Mouse (Mus musculus) midbrain, postnatal 0 days (tissue): Measurements from ENCODE around the gene Drp2. TPM values are rescaled to one million over a fixed set of nuclear protein-coding genes. Genes with fewer than 3 reads are reported as not detected.

Experiments
- ATAC-seq: fragments of 200-750 bp; cut with Nextera tagmentation; 2 replicates; pipeline ENCODE4 v1.8.0; 2017; ENCODE audit warnings: moderate number of reproducible peaks, mild to moderate bottlenecking, moderate TSS enrichment, moderate library complexity; ENCODE audit not compliant: low FRiP score
- DNase-seq: peaks from one replicate; pipeline ENCODE4 v3.0.0-alpha.2; 2015; ENCODE audit warnings: low spot score
- H3K27ac ChIP-seq: fragments of 300-500 bp; sonication (generic); 2 replicates; pipeline ENCODE4 v1.5.1; 2014; ENCODE audit warnings: low read depth, mild to moderate bottlenecking, low read length, mixed read lengths
- H3K27me3 ChIP-seq: fragments of 300-500 bp; sonication (generic); 2 replicates; pipeline ENCODE4 v1.6.1; 2014; ENCODE audit warnings: low read length, control low read depth, mixed read lengths; ENCODE audit not compliant: insufficient read depth
- H3K36me3 ChIP-seq: fragments of 300-500 bp; sonication (generic); 2 replicates; pipeline ENCODE4 v1.6.1; 2014; ENCODE audit warnings: low read length, control low read depth, mixed read lengths; ENCODE audit not compliant: insufficient read depth
- H3K4me1 ChIP-seq: fragments of 300-500 bp; sonication (generic); 2 replicates; pipeline ENCODE4 v1.6.1; 2014; ENCODE audit warnings: mild to moderate bottlenecking, control low read depth, antibody characterized with exemption, low read length, mixed read lengths; ENCODE audit not compliant: insufficient read depth
- H3K4me2 ChIP-seq: fragments of 300-500 bp; sonication (generic); 2 replicates; pipeline ENCODE4 v1.6.1; 2014; ENCODE audit warnings: low read depth, mild to moderate bottlenecking, low read length, mixed read lengths; ENCODE audit not compliant: poor library complexity, severe bottlenecking
- H3K4me3 ChIP-seq: fragments of 300-500 bp; sonication (generic); 2 replicates; pipeline ENCODE4 v1.5.1; 2014; ENCODE audit warnings: low read depth, mild to moderate bottlenecking, low read length, moderate library complexity
- H3K9ac ChIP-seq: fragments of 300-500 bp; sonication (generic); replicated peaks from 2 replicates; pipeline ENCODE4 v1.6.1; 2014; ENCODE audit warnings: mild to moderate bottlenecking, low read length, moderate library complexity, mixed read lengths; ENCODE audit not compliant: poor library complexity, severe bottlenecking
- H3K9me3 ChIP-seq: fragments of 300-500 bp; sonication (generic); 2 replicates; pipeline ENCODE4 v1.6.1; 2016; ENCODE audit warnings: low read length, control low read depth
- CTCF ChIP-seq: IDR thresholded peaks from 2 replicates; pipeline ENCODE4 v1.5.1; 2016; ENCODE audit warnings: antibody characterized with exemption, mild to moderate bottlenecking
- WGBS: fragments of 180-500 bp; shearing (Covaris S2); extraction: QIAGEN DNeasy Blood & Tissue Kit; methylation state at CpG from one replicate; pipeline ENCODE4 v1.1.7; 2014; 5-methylcytosine and 5-hydroxymethylcytosine counted together
- polyA plus RNA-seq: library from polyadenylated mRNA; unstranded; fragments of >200 nt; fragmentation: Nextera tagmentation; extraction: Ambion mirVana; gene quantifications from 2 replicates; pipeline ENCODE4 v1.2.1, GENCODE M21; 2015
- total RNA-seq: library from RNA; depleted of rRNA; stranded (reverse); fragments of >200 nt; gene quantifications from 2 replicates; pipeline ENCODE4 v1.2.3, GENCODE M21; 2014

Gene Drp2
- total and polyA plus RNA-seq, 2 experiments from 2014 or later: 9.5 to 37.2 TPM

DNA sequence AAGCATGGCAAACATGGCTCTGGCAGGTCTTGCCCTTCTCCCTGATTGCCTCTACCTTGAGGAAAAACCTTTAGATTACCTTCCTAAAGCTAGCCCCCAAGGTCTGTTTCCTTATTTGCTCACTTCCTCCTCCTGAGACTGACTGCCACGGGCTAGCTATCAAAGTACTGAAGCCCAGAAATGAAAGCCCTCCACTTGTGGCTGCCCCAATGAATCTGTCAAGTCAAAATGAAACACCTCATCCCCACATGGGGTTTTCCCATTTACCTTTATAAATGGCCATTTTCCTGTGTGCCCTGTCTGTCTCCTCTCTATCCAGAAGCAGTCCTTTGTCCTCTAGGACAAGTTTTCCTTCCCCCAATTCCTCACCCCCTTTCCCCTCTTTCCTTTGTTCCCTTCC is 30.2 kb upstream of the Drp2 start:
- H3K9me3 ChIP-seq: no peaks in the 10 kb centered on the region
- TF ChIP-seq CTCF: no peak
- H3K4me2 ChIP-seq: no peak overlapping the region
- no peaks in the 10 kb centered on the region for H3K27me3 ChIP-seq
- H3K9ac ChIP-seq: no peak overlapping the region
- H3K4me1 ChIP-seq: no peaks in the 10 kb centered on the region
- ATAC-seq (no peak), DNase-seq (no peak)
- 76% methylated on average over 1 of the region's 1 CpGs for WGBS
- H3K36me3 ChIP-seq: no peaks in the 10 kb centered on the region
- H3K4me3 ChIP-seq: no peak overlapping the region
- no peak overlapping the region for H3K27ac ChIP-seq

- 81% methylated on average over 6 of the region's 6 CpGs for WGBS
Observed at GRCm38 (mm10) chrX:134384896-134385295, 19.5 kb upstream of the Drp2 start.

GRCm38 (mm10) chrX:134398972-134399371 is 5.4 kb upstream of the Drp2 start:
- Histone ChIP-seq H3K4me1 (no peaks in the 10 kb centered on the region), H3K27me3 (no peaks in the 10 kb centered on the region), H3K4me3 (no peak overlapping the region), H3K4me2 (no peak overlapping the region), H3K36me3 (no peaks in the 10 kb centered on the region), H3K27ac (no peak overlapping the region), H3K9me3 (no peaks in the 10 kb centered on the region), H3K9ac (no peak overlapping the region)
- ATAC-seq (no peak), DNase-seq (no peak)
- TF ChIP-seq CTCF: no peak
- 71% methylated on average over 2 of the region's 2 CpGs for WGBS

More at GRCm38 (mm10) chrX:134384896-134385295, 19.5 kb upstream of the Drp2 start:
- DNase-seq (no peak), ATAC-seq (no peak)
- Histone ChIP-seq H3K4me1 (no peaks in the 10 kb centered on the region), H3K27ac (no peak overlapping the region), H3K4me3 (no peak overlapping the region), H3K9ac (no peak overlapping the region), H3K4me2 (no peak overlapping the region), H3K36me3 (no peaks in the 10 kb centered on the region), H3K9me3 (peaks cover 4% of the 10 kb centered on the region; the same call in 1 of the 2 replicates), H3K27me3 (no peaks in the 10 kb centered on the region)
- no peak for TF ChIP-seq CTCF

GRCm38 (mm10) chrX:134404584-134404955 is 219 bp downstream of the Drp2 start:
- peak overlapping the region; percentile 63 for H3K27ac ChIP-seq
- TF ChIP-seq CTCF: no peak
- DNase-seq: peak; percentile 14
- peak; percentile 44 for ATAC-seq
- no peaks in the 10 kb centered on the region for H3K27me3 ChIP-seq
- H3K4me1 ChIP-seq: no peaks in the 10 kb centered on the region
- peak overlapping the region; percentile 51; the same call in 1 of the 2 replicates for H3K9ac ChIP-seq
- H3K4me3 ChIP-seq: peak overlapping the region; percentile 37
- WGBS: 28% methylated on average over 10 of the region's 14 CpGs
- H3K36me3 ChIP-seq: no peaks in the 10 kb centered on the region
- peak overlapping the region; percentile 55 for H3K4me2 ChIP-seq
- H3K9me3 ChIP-seq: no peaks in the 10 kb centered on the region

- DNase-seq: peak; percentile 51
- H3K4me3 ChIP-seq: no peak overlapping the region
- no peak for TF ChIP-seq CTCF
- H3K9ac ChIP-seq: no peak overlapping the region
- H3K27ac ChIP-seq: no peak overlapping the region
- no peaks in the 10 kb centered on the region for H3K36me3 ChIP-seq
- H3K4me2 ChIP-seq: no peak overlapping the region
- H3K4me1 ChIP-seq: no peaks in the 10 kb centered on the region
- WGBS: 67% methylated on average over 6 of the region's 6 CpGs
- H3K27me3 ChIP-seq: no peaks in the 10 kb centered on the region
- H3K9me3 ChIP-seq: no peaks in the 10 kb centered on the region
- peak; percentile 43 for ATAC-seq
Observed at GRCm38 (mm10) chrX:134409354-134409900, 5.1 kb downstream of the Drp2 start.

DNA sequence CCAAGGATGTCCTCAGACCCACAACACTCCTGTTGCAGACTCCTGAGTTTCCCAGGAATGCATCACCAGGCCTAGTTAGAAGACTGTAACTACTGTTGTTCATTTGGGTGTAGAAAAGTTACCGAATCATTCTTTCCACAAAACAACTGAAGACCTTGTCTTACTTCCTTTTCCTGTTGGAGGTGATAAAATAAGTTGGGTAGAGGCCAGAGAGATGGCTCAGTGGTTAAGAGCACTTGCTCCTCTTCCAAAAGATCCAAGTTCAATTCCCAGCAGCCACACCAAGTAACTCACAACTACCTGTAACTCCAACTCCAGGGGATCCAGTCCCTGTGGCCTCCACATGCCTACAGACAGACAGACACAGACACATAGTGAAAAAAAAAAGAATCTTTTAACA is 7.7 kb downstream of the Drp2 start:
- 86% methylated on average over 1 of the region's 1 CpGs for WGBS
- H3K27me3 ChIP-seq: no peaks in the 10 kb centered on the region
- no peak overlapping the region for H3K4me2 ChIP-seq
- ATAC-seq (no peak), DNase-seq (no peak)
- no peaks in the 10 kb centered on the region for H3K36me3 ChIP-seq
- H3K27ac ChIP-seq: no peak overlapping the region
- no peaks in the 10 kb centered on the region for H3K4me1 ChIP-seq
- H3K4me3 ChIP-seq: no peak overlapping the region
- H3K9me3 ChIP-seq: no peaks in the 10 kb centered on the region
- no peak for TF ChIP-seq CTCF
- no peak overlapping the region for H3K9ac ChIP-seq
